Mouse (Mus musculus): ENCODE results near the gene Dscam.

DNA sequence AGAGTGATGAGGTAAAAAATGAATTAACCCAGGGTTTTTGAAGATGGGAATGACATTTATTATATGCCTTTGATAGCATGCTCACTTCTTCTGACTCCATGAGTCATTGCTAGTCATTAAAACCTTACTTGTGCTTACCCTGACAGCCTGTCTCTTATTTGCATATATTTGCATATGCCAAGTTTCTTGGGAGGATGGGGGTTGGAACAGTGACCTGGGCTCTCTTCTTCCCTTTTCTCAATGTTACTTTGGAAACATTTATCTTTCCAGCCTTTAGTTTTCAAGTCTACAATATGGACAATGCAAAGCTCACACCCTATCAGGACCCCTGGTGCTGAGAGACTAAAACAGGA, 535.8 kb downstream of the Dscam start:
- no peak for TF ChIP-seq USF1 (IDR thresholded peaks at IDR 0.05; ENCODE audit: low read depth)
- TF ChIP-seq POLR2A (IDR thresholded peaks at IDR 0.05; ENCODE audit: insufficient read length, low read depth) = no peak
- no peak for TF ChIP-seq REST (IDR thresholded peaks at IDR 0.05; ENCODE audit: insufficient read depth, insufficient read length)
- TF ChIP-seq MAX (IDR thresholded peaks at IDR 0.05; ENCODE audit: low read depth) = no peak
- TF ChIP-seq MYOD1 (IDR thresholded peaks at IDR 0.05; ENCODE audit: control insufficient read depth in 1 of 3, insufficient read length in 2 of 3, low read depth in 2 of 3) = no peak
- no peak for TF ChIP-seq POLR2AphosphoS2 (IDR thresholded peaks at IDR 0.05; ENCODE audit: insufficient read length, low read depth)
- no peak for TF ChIP-seq MYOG (IDR thresholded peaks at IDR 0.05; ENCODE audit: control insufficient read depth in 1 of 3, insufficient read depth in 1 of 3, insufficient read length in 2 of 3, low read depth in 2 of 3)
- no peak for TF ChIP-seq CEBPB (IDR thresholded peaks at IDR 0.05; ENCODE audit: insufficient read depth, poor library complexity, severe bottlenecking)
- no peak for TF ChIP-seq TCF12 (IDR thresholded peaks at IDR 0.05; ENCODE audit: insufficient read depth, poor library complexity, severe bottlenecking)

Measured in myocyte (in vitro differentiated cells).